Mouse (Mus musculus) kidney, adult 18-20 months (tissue): ENCODE results near the gene Ces2e.
"Not testable (repeated sequence)": the region's sequence is repeated elsewhere in the genome, so short reads cannot be mapped to it uniquely, and the experiment has no call there.

Source experiments
- DNase-seq: peaks from one replicate; pipeline ENCODE4 v3.0.0; 2021

Ces2e gene

DNA sequence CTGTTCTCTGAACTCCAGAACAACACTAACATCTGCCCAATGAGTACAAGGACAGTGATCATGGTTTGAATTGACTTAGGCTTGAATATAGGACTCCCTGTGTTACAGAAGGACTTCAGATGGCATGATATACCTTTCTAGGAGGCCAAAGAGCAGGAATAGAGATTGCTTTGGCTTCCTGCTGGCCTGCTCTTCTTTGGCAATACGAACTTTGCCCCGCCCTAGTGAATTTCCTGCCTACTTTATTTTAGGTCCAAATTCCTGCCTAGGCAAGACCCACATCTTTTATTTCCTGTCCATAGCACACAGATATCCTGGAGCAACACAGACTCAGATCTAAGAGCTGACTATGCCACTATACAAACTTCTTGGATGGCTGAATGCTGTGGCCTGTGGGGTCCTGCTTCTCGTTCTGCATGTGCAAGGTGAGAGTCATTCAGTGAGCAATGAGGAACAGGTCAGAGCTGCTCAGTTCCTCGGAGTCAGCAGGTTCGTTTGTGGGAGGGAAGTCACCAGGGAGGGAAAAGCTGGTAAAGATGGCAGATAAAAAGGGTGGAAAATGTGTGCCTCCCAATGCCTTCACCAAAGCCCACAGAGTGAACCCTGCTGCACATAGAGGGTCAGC, at the start of gene Ces2e:
Ces2e (plus strand) TSS at position 289 of the 625 bp plus-strand sequence.
- DNase-seq, result peak; percentile 34

DNA sequence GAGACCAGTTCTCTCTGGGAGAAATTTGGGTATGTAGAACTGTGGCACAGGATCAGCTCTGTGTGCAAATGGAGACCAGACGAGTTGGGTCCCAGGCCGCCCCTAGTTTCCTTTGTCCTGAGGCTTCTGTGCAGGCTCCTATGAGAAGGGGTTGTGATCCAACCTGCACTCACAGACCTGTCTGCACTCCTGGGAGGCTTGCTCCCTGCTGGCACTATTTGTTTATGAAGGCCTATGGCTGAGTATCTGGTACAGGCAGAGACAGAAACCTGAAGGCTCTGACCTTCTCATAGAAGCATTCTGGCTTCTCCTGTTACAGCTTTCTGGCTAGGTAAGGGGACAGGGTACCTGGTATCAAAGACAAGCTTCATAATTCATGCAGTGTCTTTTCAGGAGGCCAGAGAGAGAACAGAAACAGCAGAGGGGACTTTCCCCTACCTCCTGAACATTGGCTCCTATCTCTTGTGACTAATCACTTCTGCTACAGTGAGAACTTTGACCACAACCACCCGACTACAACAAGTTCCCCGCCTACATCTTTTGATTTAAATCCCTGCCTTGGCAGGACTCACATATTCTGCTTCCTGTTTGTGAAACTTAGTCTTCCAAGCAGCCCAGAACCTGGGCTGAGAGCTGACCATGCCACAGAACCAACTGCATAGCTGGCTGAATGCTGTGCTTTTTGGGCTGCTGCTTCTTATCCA, 39.7 kb upstream of the Ces2e start:
- DNase-seq, result not testable (repeated sequence)

DNA sequence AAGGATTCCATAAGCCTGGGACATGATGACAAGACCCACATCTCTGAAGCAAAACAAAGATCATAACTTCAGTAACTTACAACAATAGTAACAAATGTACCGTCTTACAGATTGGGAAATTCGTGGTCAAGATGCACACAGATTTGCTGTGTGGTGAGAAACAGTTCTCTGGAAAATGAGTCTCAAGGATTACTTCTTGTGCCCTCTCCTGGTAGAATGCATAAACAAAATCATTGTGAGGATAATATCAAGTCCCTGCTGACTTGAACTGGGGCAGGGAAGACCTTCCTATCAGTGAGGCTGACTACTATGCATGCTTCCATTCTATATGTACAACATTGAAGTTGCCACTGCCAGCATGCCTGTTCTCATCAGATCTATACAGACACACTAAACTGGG, 24.3 kb upstream of the Ces2e start:
- DNase-seq, result no peak

DNA sequence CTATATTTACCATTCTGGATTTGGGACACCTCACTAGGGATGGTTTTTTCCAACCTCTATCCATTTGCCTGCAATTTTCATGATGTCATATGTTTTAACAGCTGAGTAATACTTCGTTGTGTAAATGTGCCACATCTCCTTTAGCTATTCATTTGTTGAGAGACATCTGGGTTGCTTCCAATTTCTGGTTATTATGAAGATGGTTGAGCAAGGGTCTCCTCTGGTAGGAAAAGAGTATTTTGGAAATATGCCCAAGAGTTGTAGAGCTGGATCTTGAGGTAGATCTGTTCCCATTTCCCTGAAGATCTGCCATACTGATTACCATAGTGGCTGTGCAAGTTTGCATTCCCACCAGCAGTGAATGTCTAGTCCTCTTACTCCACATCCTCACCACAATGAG, 18.9 kb upstream of the Ces2e start:
- DNase-seq, result no peak

DNA sequence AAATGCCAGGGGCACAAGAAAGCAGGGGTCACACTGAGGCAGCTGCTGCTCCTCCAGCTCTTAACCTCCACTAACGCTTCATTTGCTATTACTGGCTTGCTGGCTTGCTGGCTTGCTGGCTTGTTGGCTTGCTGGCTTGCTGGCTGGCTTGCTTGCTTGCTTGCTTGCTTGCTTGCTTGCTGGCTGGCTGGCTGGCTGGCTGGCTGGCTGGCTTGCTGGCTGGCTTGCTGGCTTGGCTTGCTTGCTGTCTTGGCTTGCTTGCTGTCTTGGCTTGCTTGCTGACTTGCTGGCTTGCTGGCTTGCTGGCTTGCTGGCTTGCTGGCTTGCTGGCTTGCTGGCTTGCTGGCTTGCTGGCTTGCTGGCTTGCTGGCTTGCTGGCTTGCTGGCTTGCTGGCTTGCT, 17.0 kb upstream of the Ces2e start:
- DNase-seq, result peak; percentile 55

DNA sequence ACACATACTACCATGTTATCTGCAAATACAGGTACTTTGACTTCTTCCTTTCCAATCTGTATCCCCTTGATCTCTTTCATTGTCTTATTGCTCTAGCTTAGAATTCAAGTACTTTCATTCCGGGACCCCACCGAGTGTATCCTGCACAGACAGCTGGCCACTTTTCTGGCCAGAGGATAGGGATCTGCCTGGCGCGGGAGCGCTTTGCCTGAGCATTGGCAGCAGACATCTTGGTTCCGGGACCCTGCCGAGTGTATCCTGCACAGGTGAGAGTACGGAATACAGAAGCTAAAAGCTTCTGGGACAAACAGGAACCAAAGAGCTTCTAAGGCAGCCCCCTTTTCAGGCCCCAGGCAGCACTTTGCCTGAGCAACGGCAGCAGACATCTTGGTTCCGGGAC, 16.4 kb upstream of the Ces2e start:
- not testable (repeated sequence) for DNase-seq

DNA sequence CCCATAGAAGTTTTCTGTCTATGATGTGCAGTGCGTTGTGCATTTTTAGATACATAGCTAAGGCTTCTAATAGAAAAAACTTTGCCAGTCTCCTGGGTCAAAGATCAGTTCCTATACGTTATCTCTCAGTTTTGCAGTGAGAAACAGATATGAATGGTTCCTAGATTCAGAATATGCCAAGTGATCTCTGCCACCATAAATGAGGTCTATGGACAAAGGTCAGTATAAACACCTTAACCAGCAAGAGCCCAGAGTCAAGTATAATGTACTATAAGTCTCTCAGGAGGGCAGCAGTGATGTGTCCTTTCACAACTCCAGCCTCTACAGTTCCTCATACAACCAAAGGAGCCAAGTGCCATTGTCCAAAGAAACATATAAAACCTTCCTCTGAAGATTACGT, 1.2 kb downstream of the Ces2e start:
- DNase-seq, result no peak

DNA sequence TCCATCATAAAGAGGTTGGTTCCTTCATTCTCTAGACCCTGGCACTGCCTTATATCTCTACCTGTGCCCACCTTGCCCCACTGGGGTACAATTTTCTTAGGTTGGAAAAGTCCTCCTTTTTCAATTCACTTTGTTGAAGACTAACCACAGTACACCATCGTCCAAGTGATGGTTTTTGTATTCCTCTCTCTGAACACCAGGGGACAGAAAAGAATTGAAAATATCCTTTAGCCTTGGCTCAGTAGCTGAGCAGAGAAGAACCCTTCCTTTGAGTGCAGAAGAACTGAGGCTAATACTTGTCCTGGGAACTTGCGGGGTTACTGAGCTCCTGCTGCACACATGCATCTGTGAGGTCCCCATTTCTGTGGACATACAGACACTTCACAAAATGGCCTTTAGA, 18.6 kb downstream of the Ces2e start:
- no peak for DNase-seq

DNA sequence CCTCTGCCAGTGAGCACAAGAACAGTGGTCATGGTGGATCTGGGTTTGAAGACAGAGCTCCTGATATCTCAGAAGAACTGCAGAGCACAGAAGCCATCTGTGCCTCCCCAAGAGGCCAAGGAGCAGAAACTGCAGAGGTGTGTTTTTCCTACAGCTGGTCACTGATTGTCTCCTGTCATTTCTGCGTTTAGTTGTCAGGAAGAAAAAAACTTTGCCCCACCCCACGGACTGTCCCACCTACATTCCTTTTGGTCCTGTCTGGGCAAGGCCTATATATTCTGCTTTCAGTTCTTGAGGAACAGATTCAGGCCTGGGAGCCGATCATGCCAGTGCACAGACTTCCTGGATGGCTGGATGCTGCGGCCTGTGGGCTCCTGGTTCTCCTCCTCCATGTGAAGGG, 21.0 kb downstream of the Ces2e start, which contains the start of gene Ces2f:
Ces2f (plus strand) TSS at position 301 of the 400 bp plus-strand sequence.
- no peak for DNase-seq

DNA sequence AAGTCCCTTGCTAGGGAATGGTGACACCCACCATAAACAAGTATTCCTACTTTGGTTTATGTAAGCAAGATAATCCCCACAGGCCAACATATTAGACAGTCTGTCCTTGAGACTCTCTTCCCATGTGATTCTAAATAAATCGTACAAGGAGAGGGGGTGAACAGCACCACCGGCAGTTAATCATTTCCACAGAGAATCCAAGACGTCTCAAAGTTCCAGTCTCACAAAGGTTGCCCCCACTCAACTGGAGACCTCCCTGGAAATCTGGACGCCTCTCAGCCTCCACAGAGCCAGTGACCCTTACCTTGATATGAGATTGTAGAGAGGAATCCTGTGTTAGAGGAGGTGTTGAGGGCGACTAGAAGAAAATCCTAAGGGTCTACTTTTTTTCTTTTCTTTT, 23.0 kb downstream of the Ces2e start:
- no peak for DNase-seq

DNA sequence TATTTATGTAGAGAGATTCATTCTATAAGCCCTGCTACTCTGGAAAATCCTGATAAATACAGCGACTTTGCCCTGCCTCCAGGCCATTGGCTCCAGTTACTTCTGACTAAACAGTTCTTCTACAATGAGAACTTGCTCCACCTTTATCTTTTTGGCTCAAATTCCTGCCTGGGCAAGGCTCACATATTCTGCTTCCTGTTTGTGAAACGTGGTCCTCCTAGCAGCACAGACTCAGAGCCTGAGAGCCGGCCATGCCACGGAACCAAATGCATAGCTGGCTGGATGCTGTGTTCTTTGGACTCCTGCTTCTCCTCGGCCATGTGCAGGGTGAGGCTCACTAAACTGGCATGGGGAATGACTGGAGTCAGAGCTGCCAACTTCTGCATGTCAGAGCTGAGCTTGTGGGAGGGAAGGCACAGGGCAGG, 35.5 kb downstream of the Ces2e start, which contains the start of gene Ces2g:
Ces2g (plus strand) TSS at position 182 of the 425 bp plus-strand sequence.
- peak; percentile 45 for DNase-seq

DNA sequence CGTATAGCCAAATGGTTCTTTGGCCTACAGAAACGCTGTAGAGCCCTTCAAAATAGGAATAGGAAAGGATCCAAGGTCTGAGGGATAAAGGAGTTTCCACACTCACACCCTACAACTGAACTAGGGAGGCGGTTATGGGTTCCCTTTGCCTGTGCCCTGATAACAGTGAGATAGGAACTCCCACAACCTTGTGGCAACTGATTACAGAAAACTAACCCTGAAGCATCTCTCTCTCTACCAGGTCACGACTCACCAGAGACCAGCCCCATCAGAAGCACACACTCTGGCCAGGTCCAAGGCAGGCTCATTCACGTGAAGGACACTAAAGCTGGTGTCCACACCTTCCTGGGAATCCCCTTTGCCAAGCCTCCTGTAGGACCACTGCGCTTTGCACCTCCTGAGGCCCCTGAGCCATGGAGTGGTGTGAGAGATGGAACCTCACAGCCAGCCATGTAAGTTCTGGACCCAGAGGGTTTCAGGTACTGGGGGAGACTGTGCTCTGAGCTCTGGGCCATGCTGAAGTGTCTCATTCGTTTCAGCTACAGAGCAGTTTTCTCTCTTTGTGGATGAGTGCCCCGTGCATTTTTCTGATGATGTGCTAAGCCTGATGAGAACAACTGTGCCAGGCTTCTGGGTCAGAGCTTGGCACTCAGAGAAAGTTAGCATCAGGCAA, 36.3 kb downstream of the Ces2e start:
- DNase-seq, result no peak

DNA sequence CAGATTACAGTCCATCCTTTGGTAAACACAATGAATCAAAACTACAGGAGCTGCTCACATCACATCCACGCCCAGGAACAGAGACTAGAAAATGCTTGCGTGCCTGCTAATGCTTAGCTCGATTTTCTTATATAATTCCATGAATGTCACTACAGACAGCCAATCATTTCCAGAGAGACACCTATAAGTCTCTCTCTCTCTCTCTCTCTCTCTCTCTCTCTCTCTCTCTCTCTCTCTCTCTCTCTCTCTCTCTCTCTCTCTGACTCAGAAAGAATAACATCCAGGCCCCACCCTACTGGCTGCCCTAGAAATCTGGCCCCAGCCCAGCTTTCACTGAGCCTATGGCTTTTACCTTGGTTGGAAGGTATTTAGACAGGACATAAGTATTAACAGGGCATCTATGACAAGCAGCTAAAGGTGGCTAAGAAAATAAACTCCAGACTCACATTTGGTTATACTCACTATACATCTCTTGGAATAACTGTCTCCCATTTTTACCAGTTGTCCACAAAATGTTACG, 37.4 kb downstream of the Ces2e start:
- DNase-seq, result no peak

DNA sequence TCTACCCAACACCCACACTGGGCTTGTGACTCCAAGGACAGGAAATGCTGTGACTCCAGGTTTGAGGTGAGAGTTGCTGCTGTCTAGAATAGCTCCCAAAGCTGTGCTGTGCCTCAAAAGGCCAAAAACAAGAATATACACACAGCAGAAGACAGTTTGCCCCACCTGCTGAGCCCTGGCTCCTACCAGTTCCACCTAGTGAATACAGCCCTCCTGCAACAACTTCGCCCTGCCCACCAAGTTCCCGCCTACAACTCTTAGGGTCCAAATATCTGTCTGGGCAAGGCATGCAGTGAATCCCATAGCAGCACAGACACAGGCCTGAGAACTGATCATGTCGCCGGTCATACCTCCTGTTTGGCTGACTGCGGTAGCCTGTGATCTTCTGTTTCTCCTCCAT, 58.1 kb downstream of the Ces2e start:
- DNase-seq, result peak; percentile 25
